Mouse (Mus musculus) adrenal gland, postnatal 25 days (tissue): Measurements from ENCODE around the gene Gatad2b. TPM values are rescaled to one million over a fixed set of nuclear protein-coding genes. Genes with fewer than 3 reads are reported as not detected.
"Not testable (repeated sequence)": the region's sequence is repeated elsewhere in the genome, so short reads cannot be mapped to it uniquely, and the experiment has no call there.

ENCODE experiments used
- DNase-seq: peaks from one replicate; pipeline ENCODE4 v3.0.0; 2021; ENCODE audit warnings: mixed read lengths
- total RNA-seq: library from RNA; stranded (reverse); gene quantifications from 2 replicates; pipeline ENCODE4 v1.2.3, GENCODE M21; 2021

Gatad2b gene
- total RNA-seq, 1 experiment from 2014 or later: 78.1 TPM

GRCm38 (mm10) chr3:90313367-90313766 lies 20.4 kb downstream of the Gatad2b start:
- DNase-seq: no peak

- no peak for DNase-seq
These were observed 21.3 kb downstream of the Gatad2b start for GRCm38 (mm10) chr3:90314241-90314640.

- no peak for DNase-seq
These were observed 29.3 kb downstream of the Gatad2b start for GRCm38 (mm10) chr3:90322289-90322688.

GRCm38 (mm10) chr3:90323119-90323518 lies 30.1 kb downstream of the Gatad2b start:
- peak; percentile 84 for DNase-seq

- DNase-seq: no peak
These were observed 39.5 kb downstream of the Gatad2b start for GRCm38 (mm10) chr3:90332485-90332884.

- no peak for DNase-seq
These were observed 42.5 kb downstream of the Gatad2b start for GRCm38 (mm10) chr3:90335517-90335916.

GRCm38 (mm10) chr3:90338190-90338589 lies 45.2 kb downstream of the Gatad2b start:
- no peak for DNase-seq

GRCm38 (mm10) chr3:90340177-90340576 lies 47.2 kb downstream of the Gatad2b start:
- DNase-seq: no peak

- DNase-seq: not testable (repeated sequence)
These were observed 49.9 kb downstream of the Gatad2b start for GRCm38 (mm10) chr3:90342853-90343252.

GRCm38 (mm10) chr3:90347847-90348246 lies 54.9 kb downstream of the Gatad2b start:
- no peak for DNase-seq

GRCm38 (mm10) chr3:90357959-90358358 lies 65.0 kb downstream of the Gatad2b start:
- no peak for DNase-seq

- no peak for DNase-seq
These were observed 66.3 kb downstream of the Gatad2b start for GRCm38 (mm10) chr3:90359230-90359629.

GRCm38 (mm10) chr3:90361476-90361875 lies 68.5 kb downstream of the Gatad2b start:
- no peak for DNase-seq

- no peak for DNase-seq
These were observed 69.4 kb downstream of the Gatad2b start for GRCm38 (mm10) chr3:90362346-90362745.

GRCm38 (mm10) chr3:90367001-90367632 lies 74.1 kb downstream of the Gatad2b start:
- DNase-seq: no peak

GRCm38 (mm10) chr3:90369041-90369440 lies 76.1 kb downstream of the Gatad2b start:
- DNase-seq: no peak

- DNase-seq: no peak
These were observed 78.9 kb downstream of the Gatad2b start for GRCm38 (mm10) chr3:90371857-90372256.

- no peak for DNase-seq
These were observed 79.8 kb downstream of the Gatad2b start for GRCm38 (mm10) chr3:90372817-90373216.

GRCm38 (mm10) chr3:90373432-90374028 lies 80.6 kb downstream of the Gatad2b start:
- DNase-seq: no peak

GRCm38 (mm10) chr3:90374368-90374767 lies 81.4 kb downstream of the Gatad2b start:
- no peak for DNase-seq

GRCm38 (mm10) chr3:90375562-90376246 lies 82.7 kb downstream of the Gatad2b start:
- no peak for DNase-seq

- DNase-seq: no peak
These were observed 83.2 kb downstream of the Gatad2b start for GRCm38 (mm10) chr3:90376247-90376585.

- DNase-seq: no peak
These were observed 85.5 kb downstream of the Gatad2b start for GRCm38 (mm10) chr3:90378496-90378895.

- DNase-seq: peak; percentile 84
These were observed 88.7 kb downstream of the Gatad2b start for GRCm38 (mm10) chr3:90381727-90382126.
